Mouse (Mus musculus): ENCODE results near the gene Tbcb.
"Not testable (repeated sequence)": the region's sequence is repeated elsewhere in the genome, so short reads cannot be mapped to it uniquely, and the experiment has no call there.

The Tbcb gene

DNA sequence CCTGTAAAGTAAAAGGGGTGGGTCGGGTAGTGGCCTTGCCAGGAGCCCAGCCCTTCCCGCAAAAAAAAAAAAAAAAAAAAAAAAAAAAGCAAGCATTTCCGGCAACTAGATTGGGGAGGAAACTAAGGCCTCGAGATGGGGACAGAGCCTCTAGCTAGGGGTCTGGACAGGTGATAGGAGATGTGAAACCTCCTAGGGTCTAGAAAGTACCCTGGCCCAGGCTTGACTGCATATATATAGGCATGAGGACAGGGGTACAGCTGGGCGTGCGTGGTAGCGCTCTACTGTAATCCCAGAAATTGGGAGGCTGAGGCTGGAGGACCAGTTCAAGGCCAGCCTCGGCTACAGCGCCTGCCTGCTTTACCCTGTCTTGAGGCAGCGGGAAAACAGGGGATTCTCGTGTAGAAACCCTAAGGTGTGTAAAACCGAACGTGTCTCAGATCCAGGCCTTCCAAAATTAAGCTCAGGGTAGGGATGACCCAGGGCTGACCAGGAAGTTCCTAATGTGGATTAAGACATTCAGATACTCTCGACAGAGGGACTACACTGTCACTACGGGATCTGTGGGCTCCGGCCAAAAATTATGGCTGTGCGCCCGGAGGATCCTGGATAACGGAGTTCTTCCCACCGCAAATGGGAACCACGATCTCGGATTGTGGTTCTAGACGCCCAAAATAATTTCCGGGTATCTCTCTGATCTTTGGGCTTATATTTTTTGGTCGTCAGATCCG, 37.8 kb downstream of the Tbcb start:
- peak in 1 of 2 experiments; percentile 30 for DNase-seq (ENCODE audit: low spot score in 2 of 2)

DNA sequence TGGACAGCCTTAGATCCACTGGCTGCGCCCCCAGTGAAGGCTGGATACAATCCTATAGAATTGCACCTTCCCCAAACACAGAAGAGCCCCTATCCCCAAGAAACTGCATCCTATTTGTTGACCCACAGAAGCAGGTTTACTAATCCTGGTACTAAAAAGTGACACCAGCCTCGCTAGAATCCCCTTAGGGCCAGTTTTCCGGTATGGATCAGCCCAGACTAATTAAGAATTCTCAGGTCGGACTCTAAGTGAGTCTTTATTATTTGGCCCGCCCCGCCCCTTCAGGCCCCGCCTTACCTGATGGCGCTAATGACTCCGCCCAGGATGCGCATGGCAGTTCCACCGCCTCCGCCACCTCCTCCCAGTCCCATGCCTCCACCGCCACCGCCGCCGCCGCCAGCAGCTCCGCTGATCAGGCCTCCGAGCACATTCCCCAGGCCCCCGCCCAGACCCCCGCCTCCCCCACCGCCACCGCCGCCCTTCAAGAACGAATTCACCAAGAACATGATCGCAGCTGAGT, 38.4 kb downstream of the Tbcb start:
- peak; percentile 78 to 84 for DNase-seq (ENCODE audit: low spot score in 2 of 2)

DNA sequence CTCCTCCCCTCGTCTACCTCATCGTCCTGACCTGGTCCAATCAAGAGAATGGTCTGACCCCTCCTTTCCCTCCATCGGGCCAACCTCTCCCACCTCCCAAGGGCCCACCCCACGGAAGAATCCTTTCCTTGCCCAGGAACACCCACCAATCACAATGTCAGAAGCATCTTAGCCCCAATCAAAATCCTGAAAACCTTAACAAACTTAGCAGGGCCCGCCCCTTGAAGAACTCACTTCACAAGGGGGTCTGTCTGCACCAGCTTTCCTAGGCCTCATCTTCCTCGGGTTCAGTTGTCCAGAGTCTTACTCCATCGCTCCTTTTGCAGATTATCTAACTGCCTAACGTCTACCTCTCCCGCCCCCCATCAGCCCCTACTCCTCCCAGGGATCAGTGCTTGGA, 39.1 kb downstream of the Tbcb start:
- DNase-seq (ENCODE audit: low spot score in 2 of 2): no peak

DNA sequence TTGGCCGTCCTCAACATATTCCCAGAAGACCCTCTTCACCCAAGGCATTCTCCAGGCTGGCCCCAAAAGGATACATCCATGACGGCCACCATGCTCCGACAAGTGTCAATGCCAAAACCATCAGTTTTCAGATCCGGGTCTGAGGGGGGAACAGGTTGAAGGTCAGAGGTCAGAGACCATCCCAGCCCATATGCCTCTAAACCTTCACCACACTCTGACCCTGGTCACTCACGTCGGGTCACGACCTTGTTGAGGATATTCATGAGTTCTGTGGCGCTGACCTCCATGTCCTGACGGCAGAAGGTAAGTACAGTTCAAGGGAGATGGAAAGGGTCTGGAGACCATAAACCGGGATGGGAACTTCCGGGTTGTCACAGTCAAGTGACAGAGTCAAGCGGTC, 40.0 kb downstream of the Tbcb start:
- no peak for DNase-seq (ENCODE audit: low spot score in 2 of 2)

DNA sequence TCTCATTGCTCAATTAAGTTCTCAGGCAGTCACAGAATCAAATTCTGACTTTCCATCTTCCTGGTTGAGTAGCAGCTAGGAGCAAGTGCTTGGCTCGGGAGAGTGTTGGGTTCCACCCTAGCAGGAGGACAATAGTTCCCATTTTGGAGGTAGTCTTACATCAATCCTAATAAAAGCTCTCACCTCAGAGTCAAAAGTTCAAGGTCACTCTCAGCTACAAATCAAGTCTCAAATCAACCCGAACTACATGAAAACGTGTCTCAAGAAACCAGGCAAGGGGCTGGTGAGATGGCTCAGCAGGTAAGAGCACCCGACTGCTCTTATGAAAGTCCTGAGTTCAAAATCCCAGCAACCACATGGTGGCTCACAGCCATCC, 43.0 kb downstream of the Tbcb start:
- no peak for DNase-seq (ENCODE audit: low spot score in 2 of 2)

DNA sequence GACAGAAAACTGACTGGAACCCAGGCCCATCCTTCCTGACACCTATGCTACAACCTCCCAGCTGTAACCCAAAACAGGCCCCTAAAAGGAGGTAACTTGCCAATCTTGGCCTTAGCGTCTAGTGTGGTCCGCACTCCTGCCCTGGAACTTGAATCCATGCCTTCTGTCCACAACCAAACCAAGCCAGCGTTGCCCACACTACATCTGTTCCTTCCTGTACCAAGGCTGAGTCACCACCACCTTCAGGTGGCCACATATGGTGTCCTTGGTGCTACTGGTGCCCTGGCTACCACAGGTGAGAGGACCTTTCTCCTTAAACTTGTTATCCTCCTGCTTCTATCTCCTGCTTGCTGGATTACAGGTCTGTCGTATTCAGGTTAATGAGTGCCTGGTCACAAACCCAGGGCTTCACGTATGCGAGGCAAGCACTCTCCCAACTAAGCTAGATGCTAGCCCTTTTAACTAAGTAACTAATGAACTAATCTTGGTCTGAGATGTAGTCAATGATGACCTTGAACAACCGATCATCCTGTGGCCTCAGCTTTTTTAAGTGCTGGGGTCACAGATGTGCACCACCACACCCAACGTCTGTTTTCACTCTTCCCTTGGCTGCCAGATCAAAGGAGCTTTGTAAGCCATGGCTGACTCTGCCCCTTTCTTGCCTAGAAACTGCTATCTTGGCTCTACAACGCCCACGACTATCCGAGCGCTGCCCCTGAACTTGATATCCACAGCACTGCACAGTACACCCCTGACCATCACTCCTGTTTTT, 43.5 kb downstream of the Tbcb start:
- no peak for DNase-seq (ENCODE audit: low spot score in 2 of 2)

DNA sequence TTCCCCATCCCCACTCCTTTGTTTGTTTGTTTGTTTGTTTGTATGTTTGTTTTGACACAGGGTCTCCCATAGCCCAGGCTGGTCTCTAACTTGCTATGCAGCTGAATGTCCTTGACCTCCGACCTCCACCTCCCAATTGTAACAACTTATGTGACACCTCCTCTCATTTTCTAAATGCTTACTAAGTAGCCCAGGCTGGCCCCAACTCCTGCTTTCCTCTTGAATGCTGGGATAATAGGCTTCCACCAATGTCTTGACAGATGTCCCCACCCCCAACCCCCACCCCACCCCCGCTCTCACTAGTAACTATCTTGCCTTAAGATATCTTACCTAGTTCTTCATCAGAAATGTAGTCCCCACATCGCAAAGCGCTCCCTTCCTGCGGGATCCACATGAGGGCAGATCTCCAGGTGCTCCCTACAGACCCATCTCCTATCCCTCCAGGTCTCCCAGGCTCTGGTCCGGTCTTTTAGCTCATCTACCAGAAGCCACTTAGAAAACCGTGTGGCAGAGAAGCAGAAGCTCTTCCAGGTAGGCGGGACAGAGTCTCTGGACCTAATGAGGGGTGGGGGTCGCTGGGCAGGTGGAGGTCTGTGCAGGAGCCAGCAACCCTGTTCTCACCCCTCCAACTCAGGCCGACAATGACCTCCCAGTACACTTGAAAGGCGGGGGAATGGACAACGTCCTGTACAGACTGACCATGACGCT, 47.3 kb downstream of the Tbcb start:
- DNase-seq (ENCODE audit: low spot score in 2 of 2): no peak

DNA sequence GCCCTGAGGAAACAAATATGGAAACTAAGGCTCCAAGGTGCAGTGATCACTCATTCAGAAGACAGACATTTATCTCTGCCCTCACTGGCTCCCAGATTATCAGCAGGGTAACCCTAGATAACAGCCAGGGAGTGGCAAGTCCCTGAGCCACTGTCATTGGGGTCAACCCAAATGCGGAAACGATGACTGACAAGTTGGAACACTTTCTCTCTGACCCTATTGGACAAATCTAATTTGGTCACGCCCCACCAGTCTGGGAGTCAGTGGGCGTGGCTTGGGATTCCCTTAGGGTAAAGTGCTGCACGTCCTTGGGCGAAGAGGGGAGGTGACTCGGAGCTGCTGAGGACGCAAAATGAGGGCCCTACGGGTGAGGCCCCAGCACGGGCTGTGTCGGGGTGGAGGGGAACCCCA, 48.2 kb downstream of the Tbcb start, which contains the start of gene Cox7a1:
Gene Cox7a1 (plus strand): TSS at position 266 of the 411 bp plus-strand sequence.
- peak; percentile 81 to 86 for DNase-seq (ENCODE audit: low spot score in 2 of 2)

DNA sequence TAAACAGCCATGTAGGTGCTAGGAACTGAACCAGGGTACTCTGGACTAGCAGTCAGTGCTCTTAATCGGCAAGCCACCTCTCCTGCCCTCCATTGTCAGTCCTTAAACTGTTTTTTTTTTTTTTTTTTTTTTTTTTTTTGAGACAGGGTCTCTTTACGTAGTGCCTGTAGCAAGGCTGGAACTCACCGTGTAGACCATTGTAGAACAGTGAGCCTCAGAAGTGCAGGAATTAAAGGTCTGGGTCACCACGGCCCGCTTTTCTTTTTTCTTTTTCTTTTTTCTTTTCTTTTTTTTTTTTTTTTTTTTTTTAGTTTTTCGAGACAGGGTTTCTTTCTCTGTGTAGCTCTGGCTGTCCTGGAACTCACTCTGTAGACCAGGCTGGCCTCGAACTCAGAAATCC, 48.9 kb downstream of the Tbcb start:
- not testable (repeated sequence) for DNase-seq (ENCODE audit: low spot score in 2 of 2)

DNA sequence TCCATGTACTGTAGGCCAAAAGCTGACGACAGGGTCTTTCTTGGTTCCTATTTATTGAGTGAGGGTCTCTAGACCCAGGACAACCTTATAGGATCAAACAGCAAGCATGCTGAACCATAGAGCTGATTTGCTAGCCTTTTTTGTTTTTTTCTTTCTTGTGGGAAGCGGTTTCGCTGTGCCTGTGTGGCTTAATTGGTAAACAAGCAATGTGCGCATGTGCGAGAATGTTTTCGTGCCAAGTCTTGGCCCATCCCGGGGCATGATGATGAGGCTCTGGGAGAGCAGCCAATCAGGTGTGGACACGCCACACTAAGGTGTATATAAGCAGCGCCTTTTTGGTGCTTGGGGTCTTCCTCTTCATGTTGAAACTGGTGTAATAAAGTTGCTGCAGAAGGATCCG, 50.1 kb downstream of the Tbcb start:
- not testable (repeated sequence) for DNase-seq (ENCODE audit: low spot score in 2 of 2)

DNA sequence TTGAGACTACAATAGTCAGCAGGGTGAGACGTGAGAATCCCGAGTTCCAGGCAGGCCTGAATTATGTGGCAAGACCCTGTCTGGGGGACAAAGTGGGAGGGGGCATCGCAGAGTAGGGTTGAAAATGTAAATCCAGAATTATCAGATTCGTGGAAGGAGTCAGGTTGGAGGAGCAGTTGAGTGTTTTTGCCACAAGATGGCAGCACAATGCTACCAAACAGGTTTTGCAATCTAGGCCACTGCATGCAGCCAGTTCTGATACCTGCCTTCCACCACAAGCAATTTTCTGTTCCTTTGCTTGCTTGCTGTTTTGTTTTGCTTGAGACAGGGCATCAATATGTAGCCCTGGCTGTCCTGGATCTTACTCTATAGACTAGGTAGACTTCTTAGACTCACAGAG, 50.8 kb downstream of the Tbcb start:
- peak; percentile 61 to 67 for DNase-seq (ENCODE audit: low spot score in 2 of 2)

DNA sequence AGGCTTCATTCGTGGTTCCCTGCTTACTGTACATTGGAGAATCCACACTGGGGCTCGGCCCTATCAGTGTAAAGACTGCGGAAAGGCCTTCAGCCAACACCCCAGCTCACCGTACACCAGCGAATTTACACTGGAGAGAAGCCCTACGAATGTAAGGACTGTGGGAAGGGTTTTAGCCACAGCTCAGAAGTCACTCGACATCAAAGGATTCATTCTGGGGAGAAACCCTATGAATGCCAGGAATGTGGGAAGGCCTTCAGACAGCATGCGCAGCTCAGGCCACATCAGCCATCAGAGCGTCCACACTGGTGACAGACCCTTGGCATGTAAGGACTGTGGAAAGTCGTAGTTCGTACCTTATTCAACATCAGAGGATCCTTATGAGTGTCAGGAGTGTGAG, 53.8 kb downstream of the Tbcb start:
- no peak for DNase-seq (ENCODE audit: low spot score in 2 of 2)

DNA sequence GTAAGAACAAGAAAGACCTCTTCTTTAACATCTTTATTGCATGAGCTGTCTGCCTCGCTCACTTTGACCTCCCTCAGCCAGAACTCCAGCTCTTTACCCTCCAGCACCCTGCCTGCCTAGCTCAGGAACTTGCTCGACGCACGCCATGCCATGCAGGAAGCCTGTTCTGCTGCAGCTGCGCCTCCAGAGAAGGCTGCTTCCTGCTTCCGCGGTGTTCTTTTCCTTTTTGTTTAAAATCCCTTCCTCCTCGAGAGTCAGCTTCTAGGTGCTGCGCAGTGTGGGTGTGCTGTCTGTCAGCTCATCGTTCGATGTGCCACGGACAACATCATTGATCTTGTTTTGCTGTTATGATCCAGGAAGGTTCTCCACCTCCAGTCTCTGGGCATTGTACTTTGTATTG, 55.6 kb downstream of the Tbcb start:
- DNase-seq (ENCODE audit: low spot score in 2 of 2): no peak
